Mouse (Mus musculus) cerebellum, adult 11-12 months (tissue): ENCODE measurements at regions not wholly inside any gene's neighbourhood (a gene's known extent, or its start where the extent isn't known, plus 50 kb on each side); places are given as distances from the start of the nearest gene placed in this dataset.
A peak's percentile ranks its signal among the peaks of the same experiment; 100 is the strongest.

Experiments used
- DNase-seq: peaks from one replicate; pipeline ENCODE4 v3.0.0; 2022

DNA sequence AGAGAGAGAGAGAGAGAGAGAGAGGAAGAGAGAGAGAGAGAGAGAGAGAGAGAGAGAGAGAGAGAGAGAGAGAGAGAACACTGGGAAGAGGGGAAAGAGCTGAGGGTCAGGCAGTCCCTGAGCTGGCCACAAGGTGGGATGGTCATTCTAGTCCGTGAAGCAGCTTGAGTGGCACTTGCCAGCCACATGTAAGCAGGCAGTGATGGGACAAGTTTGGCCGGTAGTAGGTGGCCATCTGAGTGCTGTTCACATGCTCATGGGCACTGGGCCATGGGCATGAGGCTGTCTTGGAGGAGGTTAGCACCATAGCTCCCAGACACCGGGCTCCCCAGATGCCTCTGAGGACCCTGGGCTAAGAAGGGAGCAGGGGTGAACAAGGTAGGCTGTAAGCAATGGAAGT, 106.7 kb upstream of the Ctbp2 start:
- peak; percentile 56 for DNase-seq

DNA sequence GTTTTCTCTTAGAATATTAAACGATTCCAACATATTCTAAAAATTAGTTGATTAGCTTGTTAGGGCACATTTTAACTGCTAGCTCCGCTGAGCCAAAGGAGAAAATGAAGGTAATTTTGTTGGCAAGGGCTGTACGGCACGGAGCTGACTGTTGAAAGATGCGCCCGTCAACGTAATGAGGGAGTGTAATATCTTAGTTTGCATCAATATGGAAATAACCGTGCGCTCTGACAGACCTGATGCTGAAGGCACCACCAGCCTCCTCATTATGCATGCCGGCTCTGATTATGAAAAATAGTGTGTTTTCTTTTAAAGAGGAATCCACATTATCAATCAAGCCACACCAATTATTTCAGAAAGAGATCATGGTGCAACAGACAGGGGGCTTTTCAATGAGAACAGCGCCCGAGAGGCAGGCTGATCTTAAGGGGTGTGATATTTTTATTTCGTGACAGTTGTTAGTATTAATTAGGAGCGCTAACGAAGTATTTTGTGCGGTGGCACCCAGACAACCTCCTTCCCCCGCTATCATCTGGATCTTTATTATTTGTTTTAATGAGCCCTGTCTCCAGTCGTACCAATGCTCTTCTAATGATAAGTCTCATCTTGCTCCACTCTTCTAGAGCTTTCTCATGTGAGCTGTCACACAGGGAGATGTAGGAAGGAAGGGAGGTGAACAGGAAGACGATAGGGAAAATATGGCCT, 99.9 kb upstream of the Ctbp2 start:
- no peak for DNase-seq

DNA sequence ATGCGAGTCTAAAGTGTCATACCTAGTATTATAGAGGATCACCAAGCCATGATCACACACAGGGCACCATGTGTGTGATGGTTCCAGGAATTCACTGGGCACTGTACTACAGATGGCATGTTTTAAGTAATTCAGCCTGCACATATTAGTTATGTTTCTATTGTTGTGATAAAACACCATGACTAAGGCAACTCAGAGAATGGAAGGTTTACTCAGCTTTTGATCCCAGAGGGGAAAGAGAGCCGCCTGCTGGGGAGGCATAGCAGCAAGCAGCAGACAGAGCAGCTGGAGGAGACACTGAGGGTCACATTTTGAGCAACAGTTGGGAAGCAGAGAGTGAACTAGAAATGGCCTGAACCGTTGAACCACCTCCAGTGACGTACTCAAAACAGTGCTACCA, 88.2 kb upstream of the Ctbp2 start:
- DNase-seq: no peak

DNA sequence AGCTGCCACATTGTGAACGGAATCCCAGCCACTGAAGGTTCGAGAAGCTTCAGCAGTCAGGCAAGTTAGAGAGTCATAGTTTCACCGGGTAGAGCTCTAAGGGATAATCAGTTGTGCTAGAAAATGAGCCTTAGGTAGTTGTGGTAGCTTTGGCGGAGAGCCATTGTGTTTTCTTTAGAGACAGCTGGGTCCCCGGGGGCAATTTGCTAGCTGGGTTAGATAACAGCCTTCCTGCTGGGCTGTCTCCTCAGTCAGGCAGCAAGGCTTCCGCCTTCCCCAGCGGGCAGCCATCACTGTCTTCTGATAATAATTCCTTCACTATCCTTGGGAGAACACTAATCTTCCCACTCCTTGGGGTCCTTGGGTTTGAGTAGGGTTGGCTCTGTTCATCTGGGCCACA, 81.5 kb upstream of the Ctbp2 start:
- no peak for DNase-seq

DNA sequence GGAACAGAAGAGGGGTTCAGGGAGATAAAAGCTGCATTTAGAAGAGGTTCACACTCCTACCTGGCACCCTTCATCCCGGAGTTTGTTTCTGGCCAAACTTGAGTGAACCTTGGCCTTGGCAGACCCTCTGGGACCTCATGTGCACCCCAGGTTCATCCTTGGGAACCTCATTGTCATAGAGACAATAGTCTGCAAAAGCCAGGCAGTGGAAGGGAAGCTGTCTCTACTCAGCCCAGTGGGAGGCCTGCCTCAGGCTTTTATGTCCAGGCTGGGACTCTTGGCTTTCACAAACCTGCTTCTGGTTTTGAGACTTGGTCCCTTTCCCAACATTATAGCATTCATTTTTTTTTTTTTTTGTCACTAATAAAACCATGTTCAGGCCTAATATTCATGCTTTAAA, 80.3 kb upstream of the Ctbp2 start:
- DNase-seq: no peak

DNA sequence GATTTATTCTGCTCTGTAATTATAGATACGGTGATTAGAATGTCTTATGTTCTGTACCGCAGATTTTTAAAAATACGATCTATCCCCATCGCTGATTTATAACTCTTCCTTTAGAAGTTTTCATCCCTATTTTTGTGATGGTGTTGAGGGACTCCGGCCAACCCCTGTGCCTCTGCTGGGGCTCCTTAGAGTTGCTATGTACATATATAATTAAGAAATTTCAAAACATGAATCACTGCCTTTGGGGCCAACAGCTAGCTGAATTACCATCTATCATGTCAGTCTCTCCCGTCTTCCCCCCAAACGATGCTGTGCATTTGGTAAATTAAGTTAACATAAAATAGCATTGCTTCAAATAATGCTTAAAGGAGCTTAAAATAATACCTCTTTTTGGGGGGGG, 79.8 kb upstream of the Ctbp2 start:
- DNase-seq: no peak

DNA sequence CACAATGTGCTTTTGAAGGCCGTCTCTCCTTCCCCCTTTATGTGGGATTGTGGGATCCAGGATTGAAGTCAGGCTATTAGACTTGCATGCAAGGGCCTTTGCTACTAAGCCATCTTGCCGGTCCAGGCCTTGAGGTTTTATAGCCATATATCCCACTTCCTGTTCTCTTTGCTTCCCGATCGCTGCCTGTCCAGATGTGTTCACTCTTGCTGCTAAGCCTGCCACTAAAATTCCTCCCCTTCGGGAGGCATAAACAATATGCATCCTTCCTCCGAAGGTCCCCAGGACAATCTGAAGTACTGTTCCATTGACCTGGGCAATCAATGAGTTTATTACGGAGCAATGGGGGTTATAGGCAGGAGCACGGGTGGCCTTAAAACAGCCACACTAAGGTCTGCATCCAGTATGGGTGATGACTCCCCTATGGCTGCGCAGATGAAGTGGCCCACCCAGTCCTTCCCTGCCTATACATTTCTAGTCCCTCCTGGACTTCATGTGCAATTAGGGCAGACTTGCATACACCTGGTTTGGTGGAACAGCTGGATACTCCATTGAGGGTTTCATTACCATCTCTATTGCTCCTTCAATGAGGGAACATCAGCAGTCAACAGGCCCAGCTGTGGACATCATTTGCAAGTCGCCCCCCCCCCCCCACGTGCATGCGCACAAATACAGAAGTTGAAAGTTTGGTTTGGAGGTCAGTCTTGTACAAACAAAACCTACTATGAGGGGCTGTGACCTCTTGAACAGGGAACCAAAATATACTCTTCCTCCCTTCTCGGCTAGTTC, 78.1 kb upstream of the Ctbp2 start:
- no peak for DNase-seq

DNA sequence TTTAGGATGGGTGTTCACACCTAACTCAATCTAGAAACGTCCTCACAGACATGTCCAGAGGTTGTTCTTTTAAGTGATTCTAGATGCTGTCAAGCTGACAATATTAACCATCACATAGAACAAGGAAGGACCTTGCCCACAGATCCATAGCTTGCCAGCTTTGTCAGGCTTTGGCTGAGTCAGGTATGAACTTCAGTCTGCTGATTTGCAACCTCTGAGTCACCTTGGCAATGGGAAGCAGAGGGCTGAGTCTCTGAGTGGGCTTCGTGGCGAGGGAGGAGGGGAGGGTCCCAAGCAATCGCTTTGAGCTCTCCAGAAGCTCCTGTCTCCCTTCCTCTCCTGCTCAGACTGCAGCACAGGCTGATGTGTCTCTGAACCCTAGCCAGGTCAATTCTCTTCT, 74.9 kb upstream of the Ctbp2 start:
- DNase-seq: no peak

DNA sequence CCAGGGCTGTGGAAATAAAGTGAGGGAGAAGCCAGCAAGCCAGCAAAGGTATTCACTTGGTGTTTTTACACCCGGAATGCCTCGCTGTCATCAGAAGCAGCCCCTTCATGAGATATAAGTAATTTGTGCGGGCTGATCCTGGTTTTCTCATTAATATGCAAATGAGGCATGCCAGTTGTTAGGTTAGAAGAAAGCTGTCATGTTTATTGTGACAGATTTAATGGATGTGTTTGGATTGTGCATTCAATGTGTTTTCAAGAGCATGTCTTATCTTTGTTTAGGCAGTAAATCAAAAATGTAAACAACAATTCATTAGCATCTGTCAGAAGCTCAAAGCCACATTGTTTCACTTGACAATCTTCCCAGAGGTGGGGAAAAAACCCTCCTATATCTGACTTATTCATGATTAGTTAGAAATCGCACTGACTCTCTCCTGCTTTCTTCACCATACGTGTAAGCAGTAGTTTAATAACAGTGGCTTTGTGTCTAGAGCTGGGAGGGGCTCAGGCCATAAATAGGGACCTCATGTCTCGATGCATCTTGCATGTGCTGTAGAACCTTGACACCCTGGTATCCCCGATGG, 65.8 kb upstream of the Ctbp2 start:
- no peak for DNase-seq

DNA sequence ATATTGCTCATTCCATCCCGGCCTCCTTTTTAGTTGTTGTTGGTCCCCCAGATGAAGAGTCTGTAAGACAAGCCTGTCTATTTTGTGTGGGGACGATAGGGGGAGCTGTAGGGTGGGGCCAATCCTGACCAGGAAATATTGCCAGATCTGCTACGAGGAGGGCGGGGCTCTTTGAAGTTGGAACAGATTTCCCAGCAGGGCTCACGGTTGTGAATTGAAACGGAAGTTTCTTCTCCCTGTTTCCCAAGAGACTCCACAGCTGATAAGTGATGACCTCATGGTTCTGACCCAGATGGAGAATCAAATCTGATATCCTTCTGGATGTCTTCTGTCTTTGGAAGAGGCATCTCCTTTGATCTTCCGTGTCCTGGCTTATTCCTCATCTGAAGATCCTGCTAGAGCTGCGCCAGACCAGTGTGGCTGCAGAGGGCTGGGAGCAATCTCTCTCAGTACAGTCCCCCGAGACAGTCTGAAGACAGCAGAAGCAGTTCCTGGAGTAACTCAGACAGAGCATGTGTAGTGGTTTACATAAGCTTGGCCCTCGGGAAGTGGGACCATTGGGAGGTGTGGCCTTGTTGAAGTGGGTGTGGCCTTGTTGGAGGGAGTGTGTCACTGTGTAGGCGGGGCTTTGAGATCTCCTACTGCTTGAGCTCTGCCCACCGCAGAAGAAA, 61.9 kb upstream of the Ctbp2 start:
- peak; percentile 79 for DNase-seq

DNA sequence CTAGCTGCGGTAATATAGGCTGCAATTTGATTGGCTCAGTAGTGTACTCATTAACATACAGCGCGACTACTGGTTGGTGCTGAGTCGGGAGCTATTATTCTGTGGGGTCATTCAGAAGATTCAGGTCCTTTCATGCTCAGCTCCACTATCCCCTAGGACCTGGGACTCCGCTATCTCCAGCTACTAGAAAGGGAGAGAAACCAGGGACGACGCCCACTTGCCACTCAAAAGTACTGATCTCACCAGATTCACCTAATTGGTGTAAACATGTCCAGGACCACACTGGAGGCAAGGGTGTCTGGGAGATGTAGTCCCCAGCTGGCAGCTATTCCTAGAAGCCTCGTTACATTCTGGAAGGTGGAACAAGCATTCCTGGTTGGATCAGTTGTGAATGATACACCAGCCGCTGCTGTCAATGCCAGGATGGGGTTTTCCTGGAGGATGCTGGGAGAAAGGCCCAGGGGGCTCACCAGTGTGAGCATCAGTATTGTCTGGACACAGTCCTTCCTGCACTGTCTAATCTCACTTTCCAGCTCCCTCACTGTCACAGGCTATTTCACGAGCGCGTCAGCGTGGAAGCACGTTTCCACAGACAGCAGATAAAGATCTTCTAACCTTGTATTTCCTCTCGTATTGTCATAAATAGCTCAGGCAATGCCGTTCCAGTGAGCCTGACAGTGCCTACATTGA, 60.9 kb upstream of the Ctbp2 start:
- no peak for DNase-seq

DNA sequence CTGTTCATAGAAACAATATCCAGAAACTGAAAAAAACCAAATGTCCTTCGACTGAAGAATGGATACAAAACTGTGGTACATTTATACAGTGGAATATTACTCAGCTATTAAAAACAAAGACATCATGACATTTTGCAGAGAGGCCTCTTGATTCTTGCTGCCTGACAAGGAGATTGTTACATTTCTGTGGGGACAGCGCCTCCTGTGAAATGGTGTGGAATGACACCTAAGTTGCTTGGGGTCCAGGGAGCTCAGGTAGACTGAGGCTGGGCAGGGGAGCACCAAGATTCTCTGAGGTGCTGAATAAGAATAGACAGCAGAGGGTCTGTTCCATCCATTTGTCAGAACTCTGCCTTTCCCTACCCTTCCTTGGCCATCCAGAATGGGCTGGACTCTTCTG, 57.2 kb upstream of the Ctbp2 start:
- no peak for DNase-seq

DNA sequence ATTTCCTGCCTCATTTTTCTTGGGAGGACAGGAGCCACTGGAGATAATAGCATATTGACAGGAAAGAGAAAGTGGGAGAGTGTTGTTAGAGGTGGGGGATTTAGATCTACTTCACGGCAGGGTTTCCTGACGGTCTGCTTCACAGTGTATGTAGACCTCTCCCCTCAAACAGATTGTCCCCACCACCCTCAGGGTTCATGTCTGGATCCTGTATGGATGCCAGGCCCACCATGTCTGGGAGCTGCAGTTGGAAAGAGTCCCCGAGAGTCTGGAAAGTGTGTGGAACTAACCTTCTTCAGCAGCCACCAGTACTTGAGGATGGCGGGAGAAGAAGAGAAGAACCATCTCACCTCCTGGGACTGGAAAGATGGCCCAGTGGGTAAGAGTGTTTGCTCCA, 53.0 kb upstream of the Ctbp2 start:
- peak; percentile 24 for DNase-seq

DNA sequence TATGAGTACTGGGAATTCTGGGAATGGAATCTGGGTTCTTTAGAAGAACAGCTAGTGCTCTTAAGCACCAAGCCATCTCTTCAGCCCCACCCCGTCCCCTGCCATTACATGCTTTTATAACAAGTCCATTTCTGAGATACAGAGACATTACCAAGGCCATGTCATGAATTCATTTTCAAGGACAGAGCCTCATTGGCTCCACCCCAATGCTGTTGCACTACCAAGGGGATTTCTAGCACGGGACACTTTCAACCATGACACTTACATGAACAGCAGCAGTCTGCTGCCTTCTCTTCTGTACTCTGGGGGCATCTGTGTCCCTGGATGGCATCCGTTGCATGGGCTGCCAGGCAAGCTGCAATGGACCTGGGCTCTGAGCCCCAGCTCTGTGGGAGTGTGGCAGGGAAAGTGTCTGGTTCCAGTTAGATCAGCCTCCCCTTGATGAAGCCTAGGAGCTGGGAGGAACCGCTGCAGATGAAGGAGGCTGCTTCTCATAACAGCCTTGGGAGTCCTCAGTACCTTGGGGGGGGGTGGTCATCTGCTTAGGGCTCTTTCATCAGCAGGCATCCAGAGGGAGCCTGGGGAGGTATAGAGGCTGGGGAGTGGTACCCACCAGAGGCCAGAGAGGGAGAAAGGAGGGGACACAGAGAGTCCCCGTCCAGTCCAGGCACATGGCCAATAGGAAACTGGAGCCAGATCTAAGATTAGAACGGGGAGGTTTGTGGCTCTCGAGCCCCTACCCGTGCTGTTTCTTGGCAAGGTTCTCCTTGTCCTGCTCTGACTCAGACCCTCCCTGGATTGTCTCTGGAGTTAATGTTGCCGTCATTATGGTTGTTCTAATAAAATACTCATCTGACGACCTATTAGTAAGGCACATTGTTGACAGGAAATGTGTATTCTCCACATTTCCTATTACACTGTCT, 52.4 kb upstream of the Ctbp2 start:
- DNase-seq: peak; percentile 80
